Mouse (Mus musculus): Measurements from ENCODE around the gene Rab31. TPM values are rescaled to one million over a fixed set of nuclear protein-coding genes. Genes with fewer than 3 reads are reported as not detected.

The Rab31 gene
- polyA plus RNA-seq, 1 experiment, result 60.7 TPM

GRCm38 (mm10) chr17:65793307-65793930 is 20.9 kb upstream of the Rab31 start:
- peaks cover 98% of the 10 kb centered on the region for H3K79me2 ChIP-seq (ENCODE audit: control insufficient read depth, insufficient read depth)
- no peak overlapping the region for H3K4me3 ChIP-seq
- no peak overlapping the region for H3K4me2 ChIP-seq (ENCODE audit: low read depth)
- no peaks in the 10 kb centered on the region for H3K27me3 ChIP-seq (ENCODE audit: control insufficient read depth, insufficient read depth, insufficient read length)
- TF ChIP-seq CEBPB (IDR thresholded peaks at IDR 0.05; ENCODE audit: insufficient read depth, poor library complexity, severe bottlenecking), result no peak
- TF ChIP-seq MYOD1 (IDR thresholded peaks at IDR 0.05; ENCODE audit: control insufficient read depth in 1 of 3, insufficient read length in 2 of 3, low read depth in 2 of 3), result no peak
- no peak for TF ChIP-seq USF1 (IDR thresholded peaks at IDR 0.05; ENCODE audit: low read depth)
- TF ChIP-seq POLR2AphosphoS2 (IDR thresholded peaks at IDR 0.05; ENCODE audit: insufficient read length, low read depth), result no peak
- no peak for TF ChIP-seq SRF (IDR thresholded peaks at IDR 0.05; ENCODE audit: control insufficient read depth, insufficient read length, low read depth)
- no peak for TF ChIP-seq TCF12 (IDR thresholded peaks at IDR 0.05; ENCODE audit: insufficient read depth, poor library complexity, severe bottlenecking)
- TF ChIP-seq REST (IDR thresholded peaks at IDR 0.05; ENCODE audit: insufficient read depth, insufficient read length), result no peak
- TF ChIP-seq POLR2A (IDR thresholded peaks at IDR 0.05; ENCODE audit: insufficient read length, low read depth), result no peak
- no peak for TF ChIP-seq MYOG (IDR thresholded peaks at IDR 0.05; ENCODE audit: control insufficient read depth in 1 of 3, insufficient read depth in 1 of 3, insufficient read length in 2 of 3, low read depth in 2 of 3)
- TF ChIP-seq E2F4 (IDR thresholded peaks at IDR 0.05; ENCODE audit: insufficient read depth), result no peak
- no peak for TF ChIP-seq TCF3 (IDR thresholded peaks at IDR 0.05; ENCODE audit: insufficient read length, low read depth)
- no peak for TF ChIP-seq MAX (IDR thresholded peaks at IDR 0.05; ENCODE audit: low read depth)
- no peak overlapping the region for H3ac ChIP-seq (ENCODE audit: control insufficient read depth, insufficient read length)
- no peaks in the 10 kb centered on the region for H3K36me3 ChIP-seq (ENCODE audit: control insufficient read depth, insufficient read depth)

GRCm38 (mm10) chr17:65791161-65791560 is 18.6 kb upstream of the Rab31 start:
- H3K79me2 ChIP-seq (ENCODE audit: control insufficient read depth, insufficient read depth), result peaks cover 98% of the 10 kb centered on the region
- no peaks in the 10 kb centered on the region for H3K36me3 ChIP-seq (ENCODE audit: control insufficient read depth, insufficient read depth)
- TF ChIP-seq POLR2A (IDR thresholded peaks at IDR 0.05; ENCODE audit: insufficient read length, low read depth) (no peak), MAX (IDR thresholded peaks at IDR 0.05; ENCODE audit: low read depth) (no peak), E2F4 (IDR thresholded peaks at IDR 0.05; ENCODE audit: insufficient read depth) (no peak), CEBPB (IDR thresholded peaks at IDR 0.05; ENCODE audit: insufficient read depth, poor library complexity, severe bottlenecking) (no peak), POLR2AphosphoS2 (IDR thresholded peaks at IDR 0.05; ENCODE audit: insufficient read length, low read depth) (no peak), REST (IDR thresholded peaks at IDR 0.05; ENCODE audit: insufficient read depth, insufficient read length) (no peak), MYOG (IDR thresholded peaks at IDR 0.05; ENCODE audit: control insufficient read depth in 1 of 3, insufficient read depth in 1 of 3, insufficient read length in 2 of 3, low read depth in 2 of 3) (no peak), MYOD1 (IDR thresholded peaks at IDR 0.05; ENCODE audit: control insufficient read depth in 1 of 3, insufficient read length in 2 of 3, low read depth in 2 of 3) (no peak), TCF3 (IDR thresholded peaks at IDR 0.05; ENCODE audit: insufficient read length, low read depth) (no peak), SRF (IDR thresholded peaks at IDR 0.05; ENCODE audit: control insufficient read depth, insufficient read length, low read depth) (no peak), TCF12 (IDR thresholded peaks at IDR 0.05; ENCODE audit: insufficient read depth, poor library complexity, severe bottlenecking) (no peak), USF1 (IDR thresholded peaks at IDR 0.05; ENCODE audit: low read depth) (no peak)
- no peak overlapping the region for H3K4me2 ChIP-seq (ENCODE audit: low read depth)
- H3ac ChIP-seq (ENCODE audit: control insufficient read depth, insufficient read length), result no peak overlapping the region
- no peak overlapping the region for H3K4me3 ChIP-seq
- H3K27me3 ChIP-seq (ENCODE audit: control insufficient read depth, insufficient read depth, insufficient read length), result no peaks in the 10 kb centered on the region

- Histone ChIP-seq H3ac (ENCODE audit: control insufficient read depth, insufficient read length) (no peak overlapping the region), H3K36me3 (ENCODE audit: control insufficient read depth, insufficient read depth) (no peaks in the 10 kb centered on the region), H3K79me2 (ENCODE audit: control insufficient read depth, insufficient read depth) (peaks cover 98% of the 10 kb centered on the region), H3K4me2 (ENCODE audit: low read depth) (no peak overlapping the region), H3K4me3 (no peak overlapping the region), H3K27me3 (ENCODE audit: control insufficient read depth, insufficient read depth, insufficient read length) (no peaks in the 10 kb centered on the region)
- TF ChIP-seq TCF3 (IDR thresholded peaks at IDR 0.05; ENCODE audit: insufficient read length, low read depth), result no peak
- no peak for TF ChIP-seq POLR2AphosphoS2 (IDR thresholded peaks at IDR 0.05; ENCODE audit: insufficient read length, low read depth)
- no peak for TF ChIP-seq REST (IDR thresholded peaks at IDR 0.05; ENCODE audit: insufficient read depth, insufficient read length)
- no peak for TF ChIP-seq E2F4 (IDR thresholded peaks at IDR 0.05; ENCODE audit: insufficient read depth)
- no peak for TF ChIP-seq MYOG (IDR thresholded peaks at IDR 0.05; ENCODE audit: control insufficient read depth in 1 of 3, insufficient read depth in 1 of 3, insufficient read length in 2 of 3, low read depth in 2 of 3)
- no peak for TF ChIP-seq USF1 (IDR thresholded peaks at IDR 0.05; ENCODE audit: low read depth)
- TF ChIP-seq CEBPB (IDR thresholded peaks at IDR 0.05; ENCODE audit: insufficient read depth, poor library complexity, severe bottlenecking), result no peak
- no peak for TF ChIP-seq POLR2A (IDR thresholded peaks at IDR 0.05; ENCODE audit: insufficient read length, low read depth)
- TF ChIP-seq MAX (IDR thresholded peaks at IDR 0.05; ENCODE audit: low read depth), result no peak
- TF ChIP-seq MYOD1 (IDR thresholded peaks at IDR 0.05; ENCODE audit: control insufficient read depth in 1 of 3, insufficient read length in 2 of 3, low read depth in 2 of 3), result no peak
- no peak for TF ChIP-seq SRF (IDR thresholded peaks at IDR 0.05; ENCODE audit: control insufficient read depth, insufficient read length, low read depth)
- TF ChIP-seq TCF12 (IDR thresholded peaks at IDR 0.05; ENCODE audit: insufficient read depth, poor library complexity, severe bottlenecking), result no peak
These were observed 17.0 kb upstream of the Rab31 start for GRCm38 (mm10) chr17:65789576-65789975.

GRCm38 (mm10) chr17:65788542-65789291 is 16.2 kb upstream of the Rab31 start:
- H3K27me3 ChIP-seq (ENCODE audit: control insufficient read depth, insufficient read depth, insufficient read length), result no peaks in the 10 kb centered on the region
- TF ChIP-seq POLR2AphosphoS2 (IDR thresholded peaks at IDR 0.05; ENCODE audit: insufficient read length, low read depth) (no peak), MAX (IDR thresholded peaks at IDR 0.05; ENCODE audit: low read depth) (no peak), TCF12 (IDR thresholded peaks at IDR 0.05; ENCODE audit: insufficient read depth, poor library complexity, severe bottlenecking) (no peak), TCF3 (IDR thresholded peaks at IDR 0.05; ENCODE audit: insufficient read length, low read depth) (no peak), SRF (IDR thresholded peaks at IDR 0.05; ENCODE audit: control insufficient read depth, insufficient read length, low read depth) (no peak), POLR2A (IDR thresholded peaks at IDR 0.05; ENCODE audit: insufficient read length, low read depth) (no peak), CEBPB (IDR thresholded peaks at IDR 0.05; ENCODE audit: insufficient read depth, poor library complexity, severe bottlenecking) (no peak), USF1 (IDR thresholded peaks at IDR 0.05; ENCODE audit: low read depth) (no peak), MYOD1 (IDR thresholded peaks at IDR 0.05; ENCODE audit: control insufficient read depth in 1 of 3, insufficient read length in 2 of 3, low read depth in 2 of 3) (no peak), REST (IDR thresholded peaks at IDR 0.05; ENCODE audit: insufficient read depth, insufficient read length) (no peak), E2F4 (IDR thresholded peaks at IDR 0.05; ENCODE audit: insufficient read depth) (no peak)
- H3K4me2 ChIP-seq (ENCODE audit: low read depth), result no peak overlapping the region
- H3K79me2 ChIP-seq (ENCODE audit: control insufficient read depth, insufficient read depth), result peaks cover 98% of the 10 kb centered on the region
- H3ac ChIP-seq (ENCODE audit: control insufficient read depth, insufficient read length), result no peak overlapping the region
- no peaks in the 10 kb centered on the region for H3K36me3 ChIP-seq (ENCODE audit: control insufficient read depth, insufficient read depth)
- H3K4me3 ChIP-seq, result no peak overlapping the region

Measured in myocyte (in vitro differentiated cells).